Mouse (Mus musculus) bone marrow, adult 2 months (tissue): Measurements from ENCODE around the gene Fkbp10. TPM values are rescaled to one million over a fixed set of nuclear protein-coding genes. Genes with fewer than 3 reads are reported as not detected.

Experiments used
- H3K27ac ChIP-seq: fragments of 200-500 bp; 2 replicates; pipeline ENCODE4 v1.5.1; 2012; ENCODE audit warnings: low read depth, mild to moderate bottlenecking, control low read depth, inconsistent platforms, low read length; ENCODE audit not compliant: control insufficient read depth, poor library complexity, insufficient read depth
- H3K4me1 ChIP-seq: fragments of 200-500 bp; 2 replicates; pipeline ENCODE4 v1.6.1; 2011; ENCODE audit warnings: low read length; ENCODE audit not compliant: control insufficient read depth, insufficient read depth
- H3K4me3 ChIP-seq: fragments of 200-500 bp; replicated peaks from 2 replicates; pipeline ENCODE3; 2011; ENCODE audit warnings: mild to moderate bottlenecking, low read depth, low read length, control low read depth; ENCODE audit not compliant: control insufficient read depth
- CTCF ChIP-seq: fragments of 200-500 bp; IDR thresholded peaks from 2 replicates; pipeline ENCODE4 v1.5.1; 2011; ENCODE audit warnings: low read length, control low read depth; ENCODE audit not compliant: control insufficient read depth, insufficient read depth
- POLR2A ChIP-seq: fragments of 200-500 bp; IDR thresholded peaks from 2 replicates; pipeline ENCODE4 v1.6.1; 2011; ENCODE audit warnings: low read depth, mild to moderate bottlenecking, control low read depth, low read length, borderline replicate concordance; ENCODE audit not compliant: control insufficient read depth
- WGBS: fragments of 180-500 bp; shearing (Covaris S2); methylation state at CpG from one replicate; pipeline ENCODE4 v1.1.7; 2018; 5-methylcytosine and 5-hydroxymethylcytosine counted together
- polyA plus RNA-seq: library from polyadenylated mRNA; stranded (reverse); fragments of >200 nt; gene quantifications from 2 replicates; pipeline ENCODE4 v1.2.4, GENCODE M21; 2011; ENCODE audit warnings: low replicate concordance; ENCODE audit not compliant: missing spikeins, insufficient read depth, insufficient read length

Gene Fkbp10
- 1.7 and 7.0 TPM in 2 replicates for polyA plus RNA-seq

- Histone ChIP-seq H3K4me3 (peak within 1 kb of the TSS; percentile 22), H3K4me1 (no peaks in the 10 kb centered on the region), H3K27ac (no peak within 1 kb of the TSS)
- WGBS: 4% methylated on average over 30 of the region's 31 CpGs
- TF ChIP-seq CTCF (no peak), POLR2A (peak; percentile 15; the same call in 1 of the 2 replicates)
These were observed at the start of gene Fkbp10 for GRCm38 (mm10) chr11:100414914-100415822. Gene Fkbp10 (plus strand): TSS chr11:100415697.

- Histone ChIP-seq H3K4me1 (no peaks in the 10 kb centered on the region), H3K27ac (no peak overlapping the region), H3K4me3 (no peak overlapping the region)
- 75% methylated on average over 7 of the region's 7 CpGs for WGBS
- no peak for TF ChIP-seq CTCF
- TF ChIP-seq POLR2A: no peak
These were observed 46.4 kb upstream of the Fkbp10 start for GRCm38 (mm10) chr11:100369145-100369544.

- TF ChIP-seq POLR2A: no peak
- TF ChIP-seq CTCF: no peak
These were observed 45.7 kb upstream of the Fkbp10 start for GRCm38 (mm10) chr11:100369822-100370221.

GRCm38 (mm10) chr11:100371981-100372558, 43.4 kb upstream of the Fkbp10 start:
- H3K4me3 ChIP-seq: no peak overlapping the region
- whole genome bisulfite sequencing: 68% methylated on average over 7 of the region's 8 CpGs
- TF ChIP-seq POLR2A (no peak), CTCF (no peak)
- no peaks in the 10 kb centered on the region for H3K4me1 ChIP-seq
- no peak overlapping the region for H3K27ac ChIP-seq

More at GRCm38 (mm10) chr11:100369822-100370221, 45.7 kb upstream of the Fkbp10 start:
- H3K4me3 ChIP-seq: no peak overlapping the region
- H3K4me1 ChIP-seq: no peaks in the 10 kb centered on the region
- 22% methylated on average over 8 of the region's 8 CpGs for WGBS
- no peak overlapping the region for H3K27ac ChIP-seq

- WGBS: 84% methylated on average over 9 of the region's 9 CpGs
- Histone ChIP-seq H3K4me3 (no peak overlapping the region), H3K4me1 (no peaks in the 10 kb centered on the region), H3K27ac (no peak overlapping the region)
- TF ChIP-seq CTCF (no peak), POLR2A (no peak)
These were observed 40.4 kb upstream of the Fkbp10 start for GRCm38 (mm10) chr11:100375127-100375526.

GRCm38 (mm10) chr11:100376005-100376404, 39.5 kb upstream of the Fkbp10 start:
- H3K4me3 ChIP-seq: no peak overlapping the region
- H3K27ac ChIP-seq: no peak overlapping the region
- WGBS: 73% methylated on average over 4 of the region's 4 CpGs
- no peak for TF ChIP-seq CTCF
- TF ChIP-seq POLR2A: no peak
- H3K4me1 ChIP-seq: no peaks in the 10 kb centered on the region

DNA sequence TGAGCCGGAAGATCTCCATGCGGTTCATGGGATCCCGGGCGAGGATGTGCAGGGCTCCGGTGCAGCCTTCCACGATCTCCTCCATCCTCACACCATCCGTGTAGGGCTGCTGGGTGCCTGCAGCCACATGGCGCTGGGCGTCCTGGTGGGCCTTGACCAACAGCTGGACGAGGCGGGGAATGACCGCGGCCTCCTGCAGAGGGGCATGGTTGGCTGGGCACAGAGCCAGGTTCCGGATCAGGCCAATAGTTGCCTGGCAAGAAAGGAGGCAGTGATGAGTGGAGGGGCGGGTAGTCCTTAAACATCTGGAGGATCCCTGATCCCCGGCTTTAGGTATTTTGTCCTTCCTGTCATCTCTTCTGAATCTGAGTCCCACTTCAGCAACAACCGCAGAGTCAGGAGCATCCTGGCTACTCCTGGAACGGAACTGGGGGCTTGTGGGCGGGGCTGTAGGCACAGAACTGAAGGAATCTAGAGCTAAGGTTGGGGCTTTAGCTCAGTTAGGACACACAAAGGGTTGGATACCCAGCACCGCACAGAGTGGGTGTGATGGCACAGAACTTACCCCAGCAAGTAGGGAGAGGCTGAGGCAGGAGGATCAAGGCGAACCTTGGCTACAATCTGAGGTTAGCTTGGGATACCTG, 38.6 kb upstream of the Fkbp10 start:
- 88% methylated on average over 21 of the region's 21 CpGs for WGBS
- H3K27ac ChIP-seq: no peak overlapping the region
- no peaks in the 10 kb centered on the region for H3K4me1 ChIP-seq
- no peak overlapping the region for H3K4me3 ChIP-seq
- TF ChIP-seq POLR2A (no peak), CTCF (no peak)

DNA sequence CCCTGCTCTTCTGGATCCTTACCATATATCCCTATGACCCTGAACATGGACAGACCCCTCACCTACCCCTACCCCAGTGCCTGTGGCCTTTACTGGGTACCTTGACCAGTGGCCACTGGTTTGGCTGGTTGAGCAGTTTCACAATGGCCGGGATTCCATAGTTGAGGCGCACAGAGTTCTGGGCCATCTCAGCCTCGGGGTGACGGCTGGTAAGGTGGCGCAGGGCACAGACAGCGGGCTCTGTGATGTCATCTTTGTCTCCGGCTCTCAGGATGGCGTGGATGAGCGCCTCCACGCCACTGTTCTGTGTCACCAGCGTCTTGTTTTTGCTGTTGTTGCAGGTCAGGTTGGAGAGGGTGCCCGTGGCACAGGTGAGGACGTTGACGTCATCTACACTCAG, 37.5 kb upstream of the Fkbp10 start:
- TF ChIP-seq POLR2A (no peak), CTCF (no peak)
- Histone ChIP-seq H3K4me1 (no peaks in the 10 kb centered on the region), H3K4me3 (no peak overlapping the region), H3K27ac (no peak overlapping the region)
- WGBS: 88% methylated on average over 14 of the region's 14 CpGs
